Mouse (Mus musculus): Measurements from ENCODE around the gene Tex19.1. TPM values are rescaled to one million over a fixed set of nuclear protein-coding genes. Genes with fewer than 3 reads are reported as not detected.

Gene Tex19.1
- total RNA-seq, 1 experiment from 2014 or later, result not detected

DNA sequence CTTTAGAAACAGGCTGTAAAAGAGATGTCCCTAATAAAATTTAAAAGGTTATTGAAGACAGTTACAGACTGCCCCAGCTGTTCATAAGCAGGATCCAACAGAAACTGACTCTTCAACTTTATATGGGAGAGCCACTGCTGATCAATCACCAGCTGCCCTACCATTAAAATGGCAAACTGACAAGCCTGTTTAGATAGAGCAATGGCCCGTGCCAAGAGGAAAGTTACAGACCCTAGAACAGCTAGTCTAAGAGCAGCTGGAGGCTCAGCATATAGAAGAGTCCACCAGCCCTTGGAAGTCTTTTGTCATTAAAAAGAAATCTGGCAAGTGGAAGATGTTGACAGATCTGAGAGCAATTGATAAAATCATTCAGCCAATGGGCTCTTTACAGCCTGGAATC is 11.3 kb upstream of the Tex19.1 start:
- ATAC-seq (ENCODE audit: extremely low read depth, insufficient number of reproducible peaks, low FRiP score, poor library complexity, severe bottlenecking), result no peak

GRCm38 (mm10) chr11:121137682-121138081 is 8.3 kb upstream of the Tex19.1 start:
- no peak for ATAC-seq (ENCODE audit: extremely low read depth, insufficient number of reproducible peaks, low FRiP score, poor library complexity, severe bottlenecking)

GRCm38 (mm10) chr11:121138732-121139131 is 7.2 kb upstream of the Tex19.1 start:
- ATAC-seq (ENCODE audit: extremely low read depth, insufficient number of reproducible peaks, low FRiP score, poor library complexity, severe bottlenecking), result no peak

DNA sequence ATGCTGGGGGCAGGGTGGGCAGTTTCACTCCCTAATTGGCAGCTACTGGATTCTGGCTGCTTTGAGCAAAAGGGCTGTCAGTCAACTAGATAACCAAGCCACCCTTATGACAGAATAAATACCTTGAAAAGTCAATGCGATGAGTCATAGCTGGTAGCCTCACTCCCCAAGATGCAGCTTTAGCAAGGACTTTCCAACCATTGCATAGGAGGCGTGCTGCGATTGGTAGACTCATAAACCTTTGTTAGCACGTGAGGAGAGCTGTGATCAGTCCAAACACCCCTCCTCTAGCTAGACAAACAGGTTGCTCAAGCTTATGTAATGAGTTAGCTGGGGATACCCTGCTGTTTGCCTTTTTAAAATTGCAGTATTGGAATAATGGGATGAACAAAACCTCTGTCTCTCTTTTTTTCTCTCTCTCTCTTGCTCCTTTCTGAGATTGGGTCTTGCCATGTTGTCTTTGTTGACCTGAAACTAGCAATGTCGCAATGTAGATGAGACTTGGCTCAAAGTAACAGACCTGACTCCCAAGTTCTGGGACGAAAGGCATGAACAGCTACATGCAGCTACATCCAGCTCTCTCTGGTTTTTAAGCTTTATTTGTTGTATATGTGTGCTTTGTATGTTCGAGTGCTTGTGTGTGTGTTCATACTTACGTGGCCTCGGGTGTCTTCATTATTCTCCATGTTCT is 2.5 kb upstream of the Tex19.1 start:
- ATAC-seq (ENCODE audit: extremely low read depth, insufficient number of reproducible peaks, low FRiP score, poor library complexity, severe bottlenecking), result no peak

- ATAC-seq (ENCODE audit: extremely low read depth, insufficient number of reproducible peaks, low FRiP score, poor library complexity, severe bottlenecking), result no peak
Measured at GRCm38 (mm10) chr11:121148193-121148592, 2.2 kb downstream of the Tex19.1 start.

- no peak for ATAC-seq (ENCODE audit: extremely low read depth, insufficient number of reproducible peaks, low FRiP score, poor library complexity, severe bottlenecking)
Measured at GRCm38 (mm10) chr11:121154203-121154602, 8.3 kb downstream of the Tex19.1 start.

DNA sequence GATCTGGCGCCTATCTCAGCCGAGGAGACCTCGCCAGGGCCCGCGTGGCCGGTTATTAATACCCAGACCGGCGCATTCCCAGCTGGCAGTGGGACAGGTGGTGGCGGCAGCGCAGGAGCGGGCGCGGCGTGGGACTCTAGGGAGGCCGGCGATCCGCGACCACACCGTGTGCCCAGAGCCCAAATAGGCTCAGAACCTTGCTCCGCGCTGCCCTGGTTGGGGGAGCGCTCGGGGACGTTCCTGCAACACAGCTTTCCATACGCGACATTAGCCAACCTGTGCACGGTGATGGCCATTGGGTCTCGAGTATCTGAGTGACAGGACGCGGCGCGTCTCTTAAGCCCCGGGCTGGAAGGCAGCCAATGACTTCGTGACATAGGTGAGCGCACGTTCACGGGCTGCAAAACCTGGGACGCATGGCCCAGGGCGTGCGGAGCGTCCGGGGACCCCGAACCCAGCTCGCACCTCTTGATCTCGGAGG is 10.5 kb downstream of the Tex19.1 start:
- no peak for ATAC-seq (ENCODE audit: extremely low read depth, insufficient number of reproducible peaks, low FRiP score, poor library complexity, severe bottlenecking)

GRCm38 (mm10) chr11:121159971-121160370 is 14.0 kb downstream of the Tex19.1 start, which contains the start of gene Uts2r:
Gene Uts2r (plus strand): TSS chr11:121160271.
- no peak for ATAC-seq (ENCODE audit: extremely low read depth, insufficient number of reproducible peaks, low FRiP score, poor library complexity, severe bottlenecking)

- no peak for ATAC-seq (ENCODE audit: extremely low read depth, insufficient number of reproducible peaks, low FRiP score, poor library complexity, severe bottlenecking)
Measured at GRCm38 (mm10) chr11:121160636-121161346, 14.8 kb downstream of the Tex19.1 start.

- ATAC-seq (ENCODE audit: extremely low read depth, insufficient number of reproducible peaks, low FRiP score, poor library complexity, severe bottlenecking), result no peak
Measured at GRCm38 (mm10) chr11:121163751-121164150, 17.8 kb downstream of the Tex19.1 start.

DNA sequence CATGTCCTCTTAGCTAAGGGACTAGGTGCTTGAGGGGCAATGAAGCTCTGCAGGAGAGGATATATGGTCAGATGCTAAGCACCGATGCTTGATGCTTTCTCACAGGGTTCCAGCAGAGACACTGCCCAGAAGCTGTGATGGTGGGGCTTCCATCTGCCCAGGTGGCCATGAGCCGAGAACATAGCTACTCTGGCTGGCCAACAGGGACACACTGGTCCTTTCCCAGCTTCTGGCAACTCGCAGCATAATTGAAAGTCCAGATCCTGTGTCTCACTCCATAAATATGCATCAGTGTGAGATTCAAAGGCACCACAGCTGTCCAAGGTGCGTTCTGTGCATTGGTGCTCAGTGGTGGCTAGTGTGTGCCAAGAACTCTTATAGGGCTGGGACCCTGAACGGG is 27.3 kb downstream of the Tex19.1 start:
- ATAC-seq (ENCODE audit: extremely low read depth, insufficient number of reproducible peaks, low FRiP score, poor library complexity, severe bottlenecking), result no peak

- ATAC-seq (ENCODE audit: extremely low read depth, insufficient number of reproducible peaks, low FRiP score, poor library complexity, severe bottlenecking), result no peak
Measured at GRCm38 (mm10) chr11:121174234-121174633, 28.3 kb downstream of the Tex19.1 start.

GRCm38 (mm10) chr11:121176285-121177270 is 30.6 kb downstream of the Tex19.1 start:
- ATAC-seq (ENCODE audit: extremely low read depth, insufficient number of reproducible peaks, low FRiP score, poor library complexity, severe bottlenecking), result peak; percentile 57; the same call in 1 of the 2 replicates

- no peak for ATAC-seq (ENCODE audit: extremely low read depth, insufficient number of reproducible peaks, low FRiP score, poor library complexity, severe bottlenecking)
Measured at GRCm38 (mm10) chr11:121189681-121190080, 43.7 kb downstream of the Tex19.1 start.

DNA sequence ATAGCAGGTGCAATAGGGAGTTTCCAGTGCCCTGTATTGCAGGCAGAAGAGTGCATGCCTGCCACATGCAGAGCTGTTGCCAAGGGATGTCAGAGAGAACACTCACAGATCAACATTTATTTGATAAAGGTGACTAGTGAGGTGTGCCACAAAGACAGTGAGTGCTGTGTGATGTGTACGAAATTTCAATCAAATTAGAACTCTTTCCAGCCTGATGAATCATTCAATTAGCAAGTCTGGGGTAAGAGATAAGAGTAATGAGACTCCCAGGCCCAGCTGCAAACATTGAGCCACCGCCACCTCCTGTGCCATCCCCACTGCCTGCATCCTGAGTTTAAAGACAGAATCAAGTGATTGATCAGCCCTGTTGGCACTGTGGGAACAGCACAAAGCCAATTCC is 46.8 kb downstream of the Tex19.1 start:
- no peak for ATAC-seq (ENCODE audit: extremely low read depth, insufficient number of reproducible peaks, low FRiP score, poor library complexity, severe bottlenecking)

GRCm38 (mm10) chr11:121193415-121193814 is 47.5 kb downstream of the Tex19.1 start:
- no peak for ATAC-seq (ENCODE audit: extremely low read depth, insufficient number of reproducible peaks, low FRiP score, poor library complexity, severe bottlenecking)
